Mouse (Mus musculus) forebrain, embryonic 12.5 days (tissue): Measurements from ENCODE around the gene Abracl. TPM values are rescaled to one million over a fixed set of nuclear protein-coding genes. Genes with fewer than 3 reads are reported as not detected.

Experiments used
- ATAC-seq: fragments of 200-750 bp; cut with Nextera tagmentation; 2 replicates; pipeline ENCODE4 v1.8.0; 2017; ENCODE audit warnings: moderate TSS enrichment; ENCODE audit not compliant: low FRiP score
- H3K27ac ChIP-seq: fragments of 300-500 bp; sonication (generic); 2 replicates; pipeline ENCODE4 v1.5.1; 2016; ENCODE audit warnings: mild to moderate bottlenecking
- H3K27me3 ChIP-seq: fragments of 300-500 bp; sonication (generic); 2 replicates; pipeline ENCODE4 v1.6.1; 2016; ENCODE audit warnings: mild to moderate bottlenecking
- H3K36me3 ChIP-seq: fragments of 300-500 bp; sonication (generic); replicated peaks from 2 replicates; pipeline ENCODE4 v1.6.1; 2016; ENCODE audit warnings: mild to moderate bottlenecking
- H3K4me1 ChIP-seq: fragments of 300-500 bp; sonication (generic); 2 replicates; pipeline ENCODE4 v1.6.1; 2016
- H3K4me2 ChIP-seq: fragments of 300-500 bp; sonication (generic); 2 replicates; pipeline ENCODE4 v1.6.1; 2016; ENCODE audit warnings: mild to moderate bottlenecking, moderate library complexity
- H3K4me3 ChIP-seq: fragments of 300-500 bp; sonication (generic); replicated peaks from 2 replicates; pipeline ENCODE4 v1.5.1; 2016; ENCODE audit warnings: mild to moderate bottlenecking
- H3K9ac ChIP-seq: fragments of 300-500 bp; sonication (generic); 2 replicates; pipeline ENCODE4 v1.6.1; 2016; ENCODE audit warnings: mild to moderate bottlenecking
- H3K9me3 ChIP-seq: fragments of 300-500 bp; sonication (generic); 2 replicates; pipeline ENCODE4 v1.6.1; 2016
- WGBS: fragments of 180-500 bp; shearing (Covaris S2); methylation state at CpG from one replicate; pipeline ENCODE4 v1.1.7; 2016; 5-methylcytosine and 5-hydroxymethylcytosine counted together
- polyA plus RNA-seq: library from polyadenylated mRNA; unstranded; fragments of >200 nt; fragmentation: Nextera tagmentation; extraction: Ambion mirVana; gene quantifications from 2 replicates; pipeline ENCODE4 v1.2.1, GENCODE M21; 2016

The Abracl gene
- polyA plus RNA-seq, 1 experiment from 2014 or later = 226 TPM

DNA sequence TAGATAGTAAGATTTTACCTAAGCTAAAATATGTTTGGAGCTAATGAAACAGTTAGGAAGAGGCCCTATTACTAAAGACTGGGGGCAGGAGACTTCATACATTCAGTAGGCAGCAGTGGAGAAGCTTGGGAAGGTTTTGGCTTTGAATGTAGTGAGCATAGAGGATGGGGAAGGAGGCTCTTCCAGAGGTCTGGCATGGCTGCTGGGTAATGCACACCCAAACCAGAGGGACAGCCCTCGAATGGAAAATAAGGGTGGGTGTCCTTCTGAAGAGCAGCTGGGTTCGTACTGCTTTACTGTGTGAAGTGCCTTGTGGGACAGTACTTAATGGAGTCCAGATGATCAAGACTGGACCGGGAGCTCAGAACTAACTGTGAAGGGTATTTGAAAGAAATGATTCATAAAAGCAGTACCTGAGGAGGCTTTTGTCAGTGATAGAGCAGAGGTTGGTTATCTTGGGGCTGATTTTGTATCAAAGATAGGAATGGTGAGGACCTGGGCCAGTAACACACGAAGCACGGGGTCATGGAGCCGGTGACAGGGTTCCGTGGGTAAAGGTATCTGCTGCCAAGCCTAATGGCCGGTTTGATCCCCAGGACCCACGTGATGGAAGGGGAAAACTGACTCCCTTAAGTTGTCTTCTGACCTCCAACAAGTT lies 35.7 kb upstream of the Abracl start:
- Histone ChIP-seq H3K27ac (no peak overlapping the region), H3K4me1 (peaks cover 16% of the 10 kb centered on the region), H3K27me3 (no peaks in the 10 kb centered on the region), H3K9ac (no peak overlapping the region), H3K36me3 (no peaks in the 10 kb centered on the region), H3K9me3 (no peaks in the 10 kb centered on the region), H3K4me2 (no peak overlapping the region), H3K4me3 (no peak overlapping the region)
- 92% methylated on average over 9 of the region's 9 CpGs for WGBS
- ATAC-seq = no peak

DNA sequence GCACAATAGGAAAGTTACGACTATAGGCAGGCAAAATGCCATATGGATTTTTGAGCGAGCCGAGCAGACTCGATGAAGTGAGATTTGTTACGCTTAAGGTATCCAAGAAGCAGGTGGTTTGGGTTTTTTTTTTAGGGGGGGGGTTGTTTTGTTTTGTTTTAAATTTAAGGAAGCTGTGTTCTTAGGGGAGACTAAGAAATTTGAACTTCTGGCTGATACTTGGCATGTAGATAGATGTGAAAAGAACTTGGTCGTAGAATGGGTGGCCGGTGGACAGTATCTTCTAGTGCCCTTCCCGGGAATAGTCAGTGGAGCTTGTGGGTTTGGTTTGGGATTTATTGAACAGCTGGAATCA lies 33.3 kb upstream of the Abracl start:
- no peaks in the 10 kb centered on the region for H3K27me3 ChIP-seq
- H3K9ac ChIP-seq = peak overlapping the region; percentile 94
- no peaks in the 10 kb centered on the region for H3K9me3 ChIP-seq
- WGBS = under 1% methylated on average over 8 of the region's 8 CpGs
- H3K4me2 ChIP-seq = peak overlapping the region; percentile 78
- H3K4me3 ChIP-seq = peak overlapping the region; percentile 97
- peaks cover 16% of the 10 kb centered on the region for H3K4me1 ChIP-seq
- H3K27ac ChIP-seq = peak overlapping the region; percentile 95
- H3K36me3 ChIP-seq = no peaks in the 10 kb centered on the region
- no peak for ATAC-seq

DNA sequence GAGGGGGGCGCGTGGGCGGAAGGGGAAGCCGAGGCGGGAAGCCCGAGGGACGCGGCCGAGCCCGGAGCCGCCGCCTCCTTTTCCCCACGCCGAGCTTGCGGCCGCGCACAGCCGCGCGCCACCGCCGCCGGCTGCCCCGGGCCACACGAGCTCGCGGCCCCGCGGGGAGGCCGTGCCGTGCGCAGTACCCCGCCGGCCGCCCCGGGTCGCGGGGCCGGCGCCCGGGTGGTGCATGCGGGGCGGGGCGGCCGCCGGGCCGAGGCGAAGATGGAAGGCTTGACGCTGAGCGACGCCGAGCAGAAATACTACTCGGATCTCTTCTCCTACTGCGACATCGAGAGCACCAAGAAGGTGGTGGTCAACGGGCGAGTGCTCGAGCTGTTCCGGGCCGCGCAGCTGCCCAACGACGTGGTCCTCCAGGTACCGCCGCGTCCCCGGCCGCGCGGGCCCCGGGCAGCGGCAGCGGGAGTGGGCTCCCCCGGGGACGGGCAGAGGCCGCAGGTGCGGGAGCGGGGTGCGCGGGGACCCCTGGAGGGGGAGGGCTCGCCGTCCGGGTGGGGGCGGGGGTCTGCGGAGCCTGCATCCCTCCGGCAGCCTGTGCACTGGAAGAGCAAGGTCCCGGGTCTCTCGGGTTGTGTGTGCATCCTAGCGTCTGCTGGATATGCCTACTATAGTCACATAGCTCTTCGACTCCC lies 32.8 kb upstream of the Abracl start, which contains the start of gene Reps1:
TSS of gene Reps1 (plus strand) at position 166 of the 695 bp plus-strand sequence.
- Histone ChIP-seq H3K4me2 (peak within 1 kb of the TSS; percentile 78), H3K27me3 (no peaks in the 10 kb centered on the region), H3K4me1 (peaks cover 16% of the 10 kb centered on the region), H3K36me3 (no peaks in the 10 kb centered on the region), H3K9me3 (no peaks in the 10 kb centered on the region), H3K27ac (peak within 1 kb of the TSS; percentile 95), H3K9ac (peak within 1 kb of the TSS; percentile 94), H3K4me3 (peak within 1 kb of the TSS; percentile 97)
- under 1% methylated on average over 62 of the region's 90 CpGs for WGBS
- peak; percentile 81 for ATAC-seq

DNA sequence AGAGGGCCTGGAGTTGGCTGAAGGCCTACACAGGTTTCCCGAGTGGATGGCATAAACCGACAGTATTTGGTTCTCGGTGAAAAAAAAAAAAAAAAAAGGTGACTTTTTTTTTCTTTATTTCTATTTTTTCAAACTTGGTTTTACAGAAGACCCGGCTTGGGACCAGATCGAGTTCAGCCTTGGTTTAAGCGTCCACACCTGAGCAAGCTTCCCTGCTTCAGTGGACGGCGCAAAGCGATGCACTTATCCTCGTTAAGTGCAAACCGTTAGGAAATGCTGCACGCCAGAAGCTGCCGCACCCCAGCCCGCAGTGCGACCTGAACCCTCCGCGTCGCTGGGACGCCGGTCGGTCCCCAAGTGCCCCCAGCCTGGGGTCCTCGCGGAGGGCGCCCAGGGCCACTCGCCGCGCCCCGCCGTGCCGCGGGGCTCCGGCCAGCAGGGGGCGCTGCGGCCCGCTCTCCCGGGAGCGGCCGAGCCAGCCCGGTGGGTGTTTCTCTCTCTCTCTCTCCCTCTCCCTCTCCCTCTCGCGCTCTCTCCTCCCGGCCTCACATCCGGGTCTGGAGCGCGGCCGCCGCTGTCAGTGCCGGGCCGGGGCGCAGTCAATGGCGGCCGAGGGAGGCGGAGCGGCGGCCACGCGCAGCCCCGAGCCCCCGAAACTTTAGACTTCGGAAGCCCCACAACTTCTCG lies 32.1 kb upstream of the Abracl start:
- peak overlapping the region; percentile 94 for H3K9ac ChIP-seq
- WGBS = 1% methylated on average over 55 of the region's 61 CpGs
- H3K4me3 ChIP-seq = peak overlapping the region; percentile 97
- ATAC-seq = peak; percentile 97
- no peaks in the 10 kb centered on the region for H3K27me3 ChIP-seq
- H3K4me1 ChIP-seq = peaks cover 16% of the 10 kb centered on the region
- no peaks in the 10 kb centered on the region for H3K9me3 ChIP-seq
- H3K36me3 ChIP-seq = no peaks in the 10 kb centered on the region
- peak overlapping the region; percentile 95 for H3K27ac ChIP-seq
- peak overlapping the region; percentile 78 for H3K4me2 ChIP-seq

- H3K27ac ChIP-seq = no peak overlapping the region
- ATAC-seq = no peak
- no peaks in the 10 kb centered on the region for H3K4me1 ChIP-seq
- no peaks in the 10 kb centered on the region for H3K27me3 ChIP-seq
- H3K9ac ChIP-seq = no peak overlapping the region
- H3K36me3 ChIP-seq = no peaks in the 10 kb centered on the region
- no peaks in the 10 kb centered on the region for H3K9me3 ChIP-seq
- no peak overlapping the region for H3K4me2 ChIP-seq
- no peak overlapping the region for H3K4me3 ChIP-seq
- WGBS = 89% methylated on average over 10 of the region's 10 CpGs
Measured at GRCm38 (mm10) chr10:18047380-18048146, 24.5 kb upstream of the Abracl start.

- H3K36me3 ChIP-seq = no peaks in the 10 kb centered on the region
Measured at GRCm38 (mm10) chr10:18046380-18046779, 23.3 kb upstream of the Abracl start.

DNA sequence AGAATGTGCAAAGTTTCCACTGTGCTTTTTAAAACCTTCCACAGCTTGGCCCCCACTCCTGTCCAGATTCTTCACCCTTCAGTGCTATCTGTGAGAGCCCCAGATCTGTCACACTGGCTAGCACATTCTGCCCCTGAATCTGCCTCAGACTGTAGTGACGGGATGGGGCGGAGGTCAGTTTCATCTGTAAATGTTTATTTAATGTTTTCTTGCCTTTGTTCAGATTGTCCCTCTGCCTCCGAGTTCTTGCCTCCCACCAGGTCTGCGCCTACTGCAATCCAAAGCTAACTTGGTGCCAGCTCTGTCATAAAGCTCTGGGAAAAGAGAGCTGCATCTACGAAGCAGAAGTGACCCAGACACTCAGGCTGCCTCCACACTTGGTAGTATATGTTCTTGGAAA lies 13.8 kb upstream of the Abracl start:
- H3K4me2 ChIP-seq = no peak overlapping the region
- H3K36me3 ChIP-seq = no peaks in the 10 kb centered on the region
- H3K9ac ChIP-seq = no peak overlapping the region
- no peak overlapping the region for H3K27ac ChIP-seq
- no peaks in the 10 kb centered on the region for H3K27me3 ChIP-seq
- no peak for ATAC-seq
- no peaks in the 10 kb centered on the region for H3K4me1 ChIP-seq
- no peaks in the 10 kb centered on the region for H3K9me3 ChIP-seq
- no peak overlapping the region for H3K4me3 ChIP-seq
- WGBS = 92% methylated on average over 5 of the region's 5 CpGs

More at GRCm38 (mm10) chr10:18046380-18046779, 23.3 kb upstream of the Abracl start:
- no peak overlapping the region for H3K4me2 ChIP-seq
- H3K27ac ChIP-seq = no peak overlapping the region
- no peak overlapping the region for H3K4me3 ChIP-seq
- no peaks in the 10 kb centered on the region for H3K27me3 ChIP-seq
- H3K4me1 ChIP-seq = no peaks in the 10 kb centered on the region
- H3K9ac ChIP-seq = no peak overlapping the region
- ATAC-seq = no peak
- no peaks in the 10 kb centered on the region for H3K9me3 ChIP-seq

GRCm38 (mm10) chr10:18034408-18034807 lies 11.3 kb upstream of the Abracl start:
- Histone ChIP-seq H3K4me2 (no peak overlapping the region), H3K9ac (no peak overlapping the region), H3K27ac (no peak overlapping the region), H3K27me3 (no peaks in the 10 kb centered on the region), H3K36me3 (no peaks in the 10 kb centered on the region), H3K4me3 (no peak overlapping the region), H3K4me1 (no peaks in the 10 kb centered on the region), H3K9me3 (no peaks in the 10 kb centered on the region)
- ATAC-seq = no peak
- 92% methylated on average over 4 of the region's 4 CpGs for WGBS

GRCm38 (mm10) chr10:18022312-18022711 lies 776 bp downstream of the Abracl start:
- peaks cover 19% of the 10 kb centered on the region for H3K4me1 ChIP-seq
- peaks cover 6% of the 10 kb centered on the region for H3K36me3 ChIP-seq
- H3K27ac ChIP-seq = peak overlapping the region; percentile 93
- WGBS = under 1% methylated on average over 21 of the region's 21 CpGs
- peak overlapping the region; percentile 66 for H3K4me2 ChIP-seq
- peak overlapping the region; percentile 72 for H3K4me3 ChIP-seq
- ATAC-seq = peak; percentile 86
- H3K9me3 ChIP-seq = no peaks in the 10 kb centered on the region
- H3K27me3 ChIP-seq = no peaks in the 10 kb centered on the region
- H3K9ac ChIP-seq = peak overlapping the region; percentile 83

GRCm38 (mm10) chr10:18021576-18022311 lies 1.3 kb downstream of the Abracl start:
- peak; percentile 51 for ATAC-seq
- Histone ChIP-seq H3K9me3 (no peaks in the 10 kb centered on the region), H3K4me3 (peak overlapping the region; percentile 72), H3K36me3 (peaks cover 11% of the 10 kb centered on the region), H3K27me3 (no peaks in the 10 kb centered on the region), H3K27ac (peak overlapping the region; percentile 93), H3K4me1 (peaks cover 19% of the 10 kb centered on the region), H3K9ac (peak overlapping the region; percentile 83), H3K4me2 (peak overlapping the region; percentile 66)
- 31% methylated on average over 14 of the region's 14 CpGs for WGBS

DNA sequence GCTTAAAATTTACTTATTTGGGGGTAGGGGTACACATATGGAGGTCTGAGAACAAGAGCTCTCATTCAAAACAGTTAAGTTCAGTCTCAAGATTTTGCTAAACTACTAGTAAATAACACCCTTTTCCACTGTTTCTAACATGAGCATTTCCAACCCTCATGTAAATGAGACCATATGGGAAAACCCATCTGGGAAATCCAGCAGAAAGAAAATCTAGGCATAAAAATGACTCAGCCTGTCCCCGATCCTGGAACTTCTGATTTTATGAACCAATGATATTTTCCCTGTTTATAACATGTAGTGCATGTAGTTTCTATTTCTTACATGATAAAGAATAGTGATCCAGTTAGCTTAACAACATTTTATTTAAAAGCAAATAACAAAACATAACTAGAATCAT lies 2.2 kb downstream of the Abracl start:
- 81% methylated on average over 1 of the region's 1 CpGs for WGBS
- Histone ChIP-seq H3K4me1 (peaks cover 19% of the 10 kb centered on the region), H3K4me3 (no peak overlapping the region), H3K9ac (no peak overlapping the region), H3K4me2 (0 out of 2 replicates have a peak overlapping the region, but pooled peaks have one; percentile 13), H3K27me3 (no peaks in the 10 kb centered on the region), H3K36me3 (peaks cover 17% of the 10 kb centered on the region), H3K27ac (0 out of 2 replicates have a peak overlapping the region, but pooled peaks have one; percentile 50), H3K9me3 (no peaks in the 10 kb centered on the region)
- no peak for ATAC-seq
